Mouse (Mus musculus): ENCODE measurements around the gene Arhgef19.
A peak's percentile ranks its signal among the peaks of the same experiment; 100 is the strongest.

The Arhgef19 gene

GRCm38 (mm10) chr4:141239388-141240125 lies at the start of gene Arhgef19:
TSS of gene Arhgef19 (plus strand) at chr4:141239499.
- DNase-seq = peak; percentile 81 to 86

GRCm38 (mm10) chr4:141191294-141191693 lies 48.0 kb upstream of the Arhgef19 start:
- DNase-seq = no peak

GRCm38 (mm10) chr4:141194553-141194952 lies 44.7 kb upstream of the Arhgef19 start:
- DNase-seq = no peak

GRCm38 (mm10) chr4:141196981-141197685 lies 42.2 kb upstream of the Arhgef19 start:
- DNase-seq = no peak

GRCm38 (mm10) chr4:141197686-141198035 lies 41.6 kb upstream of the Arhgef19 start:
- no peak for DNase-seq

- DNase-seq = no peak
Observed at GRCm38 (mm10) chr4:141200906-141201305, 38.4 kb upstream of the Arhgef19 start.

GRCm38 (mm10) chr4:141202192-141202591 lies 37.1 kb upstream of the Arhgef19 start:
- no peak for DNase-seq

GRCm38 (mm10) chr4:141204580-141205061 lies 34.7 kb upstream of the Arhgef19 start:
- DNase-seq = peak; percentile 27 to 46

- DNase-seq = no peak
Observed at GRCm38 (mm10) chr4:141207081-141207480, 32.2 kb upstream of the Arhgef19 start.

- no peak for DNase-seq
Observed at GRCm38 (mm10) chr4:141210524-141211219, 28.6 kb upstream of the Arhgef19 start.

- DNase-seq = no peak
Observed at GRCm38 (mm10) chr4:141211646-141212045, 27.7 kb upstream of the Arhgef19 start.

- no peak for DNase-seq
Observed at GRCm38 (mm10) chr4:141212892-141213291, 26.4 kb upstream of the Arhgef19 start.

- DNase-seq = no peak
Observed at GRCm38 (mm10) chr4:141213342-141213741, 26.0 kb upstream of the Arhgef19 start.

GRCm38 (mm10) chr4:141213770-141214336 lies 25.4 kb upstream of the Arhgef19 start, which contains the start of gene Rsg1:
TSS of gene Rsg1 (plus strand) at chr4:141213956.
- peak; percentile 97 to 98 for DNase-seq

GRCm38 (mm10) chr4:141214337-141214851 lies 24.9 kb upstream of the Arhgef19 start:
- peak; percentile 72 to 74 for DNase-seq

- DNase-seq = no peak
Observed at GRCm38 (mm10) chr4:141219583-141220213, 19.6 kb upstream of the Arhgef19 start.

- DNase-seq = no peak
Observed at GRCm38 (mm10) chr4:141221848-141222247, 17.5 kb upstream of the Arhgef19 start.

GRCm38 (mm10) chr4:141222752-141223151 lies 16.5 kb upstream of the Arhgef19 start:
- no peak for DNase-seq

- no peak for DNase-seq
Observed at GRCm38 (mm10) chr4:141228687-141229086, 10.6 kb upstream of the Arhgef19 start.

GRCm38 (mm10) chr4:141233196-141233595 lies 6.1 kb upstream of the Arhgef19 start:
- no peak for DNase-seq

- no peak for DNase-seq
Observed at GRCm38 (mm10) chr4:141235537-141236111, 3.7 kb upstream of the Arhgef19 start.

GRCm38 (mm10) chr4:141236856-141237255 lies 2.4 kb upstream of the Arhgef19 start:
- DNase-seq = no peak
